Mouse (Mus musculus) kidney, postnatal 0 days (tissue): ENCODE data around the gene Slc6a5. TPM values are rescaled to one million over a fixed set of nuclear protein-coding genes. Genes with fewer than 3 reads are reported as not detected.

Experiments used
- ATAC-seq: fragments of 200-750 bp; cut with Nextera tagmentation; replicated peaks from 2 replicates; pipeline ENCODE4 v1.8.0; 2017; ENCODE audit warnings: low read depth, moderate number of reproducible peaks, moderate TSS enrichment, moderate library complexity; ENCODE audit not compliant: low FRiP score
- DNase-seq: peaks from one replicate; pipeline ENCODE4 v3.0.0-alpha.2; 2016; ENCODE audit warnings: low spot score
- H3K27ac ChIP-seq: fragments of 300-500 bp; sonication (generic); 2 replicates; pipeline ENCODE4 v1.5.1; 2014; ENCODE audit warnings: mild to moderate bottlenecking
- H3K27me3 ChIP-seq: fragments of 300-500 bp; sonication (generic); 2 replicates; pipeline ENCODE4 v1.6.1; 2014; ENCODE audit warnings: low read length, mixed read lengths; ENCODE audit not compliant: insufficient read depth
- H3K36me3 ChIP-seq: fragments of 300-500 bp; sonication (generic); 2 replicates; pipeline ENCODE4 v1.6.1; 2014; ENCODE audit warnings: low read length, mixed read lengths; ENCODE audit not compliant: insufficient read depth
- H3K4me1 ChIP-seq: fragments of 300-500 bp; sonication (generic); replicated peaks from 2 replicates; pipeline ENCODE4 v1.6.1; 2014; ENCODE audit warnings: antibody characterized with exemption, low read length, mixed read lengths; ENCODE audit not compliant: insufficient read depth
- H3K4me2 ChIP-seq: fragments of 300-500 bp; sonication (generic); 2 replicates; pipeline ENCODE4 v1.6.1; 2014; ENCODE audit warnings: mild to moderate bottlenecking, low read length, moderate library complexity, mixed read lengths
- H3K4me3 ChIP-seq: fragments of 300-500 bp; sonication (generic); replicated peaks from 2 replicates; pipeline ENCODE4 v1.5.1; 2014; ENCODE audit warnings: low read depth, low read length
- H3K9ac ChIP-seq: fragments of 300-500 bp; sonication (generic); 2 replicates; pipeline ENCODE4 v1.6.1; 2014; ENCODE audit warnings: low read depth, low read length
- H3K9me3 ChIP-seq: fragments of 300-500 bp; sonication (generic); replicated peaks from 2 replicates; pipeline ENCODE4 v1.6.1; 2016; ENCODE audit warnings: low read length, inconsistent platforms, mixed read lengths
- CTCF ChIP-seq: IDR thresholded peaks from 2 replicates; pipeline ENCODE4 v1.5.1; 2016; ENCODE audit warnings: antibody characterized with exemption, low read depth, mild to moderate bottlenecking, moderate library complexity
- WGBS: fragments of 180-500 bp; shearing (Covaris S2); extraction: QIAGEN DNeasy Blood & Tissue Kit; methylation state at CpG from one replicate; pipeline ENCODE4 v1.1.7; 2014; 5-methylcytosine and 5-hydroxymethylcytosine counted together
- polyA plus RNA-seq: library from polyadenylated mRNA; unstranded; fragments of >200 nt; fragmentation: Nextera tagmentation; extraction: Ambion mirVana; gene quantifications from 2 replicates; pipeline ENCODE4 v1.2.1, GENCODE M21; 2015

Slc6a5 gene
- polyA plus RNA-seq, 1 experiment from 2014 or later, result not detected

GRCm38 (mm10) chr7:49985947-49986346 is 76.0 kb downstream of the Slc6a5 start:
- no peak overlapping the region for H3K4me3 ChIP-seq
- H3K27ac ChIP-seq, result no peak overlapping the region
- H3K4me2 ChIP-seq, result no peak overlapping the region
- no peak for DNase-seq
- H3K4me1 ChIP-seq, result 0 out of 2 replicates have a peak, but pooled peaks cover 3% of the 10 kb centered on the region
- H3K27me3 ChIP-seq, result no peaks in the 10 kb centered on the region
- no peaks in the 10 kb centered on the region for H3K9me3 ChIP-seq
- 96% methylated on average over 8 of the region's 8 CpGs for WGBS
- no peak overlapping the region for H3K9ac ChIP-seq
- TF ChIP-seq CTCF, result no peak
- H3K36me3 ChIP-seq, result no peaks in the 10 kb centered on the region
- ATAC-seq, result no peak

- no peaks in the 10 kb centered on the region for H3K36me3 ChIP-seq
- TF ChIP-seq CTCF, result no peak
- no peak overlapping the region for H3K27ac ChIP-seq
- no peak overlapping the region for H3K4me2 ChIP-seq
- no peak overlapping the region for H3K4me3 ChIP-seq
- H3K4me1 ChIP-seq, result no peaks in the 10 kb centered on the region
- H3K27me3 ChIP-seq, result no peaks in the 10 kb centered on the region
- ATAC-seq (no peak), DNase-seq (no peak)
- 75% methylated on average over 4 of the region's 4 CpGs for WGBS
- no peaks in the 10 kb centered on the region for H3K9me3 ChIP-seq
- no peak overlapping the region for H3K9ac ChIP-seq
Observed at GRCm38 (mm10) chr7:49999321-49999720, 89.4 kb downstream of the Slc6a5 start.

- Histone ChIP-seq H3K9me3 (no peaks in the 10 kb centered on the region), H3K9ac (no peak overlapping the region), H3K27me3 (no peaks in the 10 kb centered on the region), H3K27ac (no peak overlapping the region), H3K4me2 (no peak overlapping the region), H3K4me3 (no peak overlapping the region), H3K36me3 (no peaks in the 10 kb centered on the region), H3K4me1 (no peaks in the 10 kb centered on the region)
- no peak; the same call in 1 of the 2 replicates for ATAC-seq
- 11% methylated on average over 2 of the region's 2 CpGs for WGBS
- TF ChIP-seq CTCF, result no peak
- peak; percentile 42 for DNase-seq
Observed at GRCm38 (mm10) chr7:50005268-50005667, 95.3 kb downstream of the Slc6a5 start.

Other genes starting within 250 kb of the Slc6a5 start
- 11.3 and 12.6 TPM in 2 replicates for gene Htatip2, start 151.0 kb upstream of the Slc6a5 start, polyA plus RNA-seq
- gene Prmt3, start 131.8 kb upstream of the Slc6a5 start, polyA plus RNA-seq, result 50.7 and 52.3 TPM in 2 replicates
- 7.4 and 7.7 TPM in 2 replicates for gene Nell1, start 64.7 kb downstream of the Slc6a5 start, polyA plus RNA-seq